Mouse (Mus musculus): ENCODE data around the gene Nudt16l1. TPM values are rescaled to one million over a fixed set of nuclear protein-coding genes. Genes with fewer than 3 reads are reported as not detected.

Gene Nudt16l1
- polyA plus RNA-seq, 1 experiment: 102 TPM

DNA sequence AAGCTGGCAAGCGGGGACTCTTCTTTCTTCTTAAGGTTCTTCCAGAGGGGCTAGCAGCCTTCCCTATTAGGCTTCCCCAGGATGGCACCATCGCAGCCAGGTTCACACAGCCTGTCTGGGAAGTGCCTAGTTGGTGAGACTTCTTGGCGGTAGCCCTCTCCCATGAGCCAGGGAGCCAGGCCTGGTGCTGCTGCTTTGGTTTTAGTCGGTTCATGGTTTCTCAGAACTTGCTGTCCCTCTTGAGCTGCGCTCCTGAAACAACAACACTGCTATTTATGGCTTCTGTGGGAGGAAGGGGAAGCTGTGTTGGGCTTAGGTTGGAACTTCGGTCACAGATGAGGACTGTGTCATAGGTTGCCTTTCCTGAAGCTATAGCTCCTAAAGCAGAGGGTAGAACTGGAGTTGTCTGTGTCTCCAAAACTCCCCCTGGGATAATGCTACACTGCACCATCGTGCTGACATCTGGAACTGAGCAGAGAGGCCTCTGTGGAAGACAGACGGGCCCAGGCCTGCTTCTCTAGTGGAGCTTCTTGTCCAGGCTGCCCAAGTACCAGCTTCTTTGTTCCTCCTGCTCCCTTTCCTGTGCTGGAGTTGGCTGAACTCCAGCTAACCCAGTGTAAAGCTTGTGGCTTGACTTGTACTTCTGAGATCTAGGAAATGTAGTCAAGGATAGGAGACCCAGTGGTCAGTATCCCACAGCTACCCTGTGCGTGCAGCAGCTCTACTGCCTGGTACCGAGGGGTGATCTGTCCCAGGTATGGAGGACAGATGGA, 2.4 kb upstream of the Nudt16l1 start:
- WGBS: 71% methylated on average over 10 of the region's 10 CpGs
- no peak overlapping the region for H3K27ac ChIP-seq (ENCODE audit: insufficient read depth, low read length)
- H3K4me1 ChIP-seq (ENCODE audit: control insufficient read depth, insufficient read depth, low read length): peaks cover 11% of the 10 kb centered on the region; the same call in 1 of the 2 replicates
- no peak for DNase-seq
- no peak overlapping the region for H3K4me3 ChIP-seq (replicated peaks; ENCODE audit: insufficient read depth, low read depth, low read length)
- no peak for TF ChIP-seq CTCF (IDR thresholded peaks at IDR 0.05; ENCODE audit: borderline replicate concordance, insufficient read depth, low read depth, low read length)
- TF ChIP-seq POLR2A (IDR thresholded peaks at IDR 0.05; ENCODE audit: borderline replicate concordance, insufficient read depth, low read length): no peak
- H3K27me3 ChIP-seq (ENCODE audit: control insufficient read depth, insufficient read depth, low read length): no peaks in the 10 kb centered on the region

DNA sequence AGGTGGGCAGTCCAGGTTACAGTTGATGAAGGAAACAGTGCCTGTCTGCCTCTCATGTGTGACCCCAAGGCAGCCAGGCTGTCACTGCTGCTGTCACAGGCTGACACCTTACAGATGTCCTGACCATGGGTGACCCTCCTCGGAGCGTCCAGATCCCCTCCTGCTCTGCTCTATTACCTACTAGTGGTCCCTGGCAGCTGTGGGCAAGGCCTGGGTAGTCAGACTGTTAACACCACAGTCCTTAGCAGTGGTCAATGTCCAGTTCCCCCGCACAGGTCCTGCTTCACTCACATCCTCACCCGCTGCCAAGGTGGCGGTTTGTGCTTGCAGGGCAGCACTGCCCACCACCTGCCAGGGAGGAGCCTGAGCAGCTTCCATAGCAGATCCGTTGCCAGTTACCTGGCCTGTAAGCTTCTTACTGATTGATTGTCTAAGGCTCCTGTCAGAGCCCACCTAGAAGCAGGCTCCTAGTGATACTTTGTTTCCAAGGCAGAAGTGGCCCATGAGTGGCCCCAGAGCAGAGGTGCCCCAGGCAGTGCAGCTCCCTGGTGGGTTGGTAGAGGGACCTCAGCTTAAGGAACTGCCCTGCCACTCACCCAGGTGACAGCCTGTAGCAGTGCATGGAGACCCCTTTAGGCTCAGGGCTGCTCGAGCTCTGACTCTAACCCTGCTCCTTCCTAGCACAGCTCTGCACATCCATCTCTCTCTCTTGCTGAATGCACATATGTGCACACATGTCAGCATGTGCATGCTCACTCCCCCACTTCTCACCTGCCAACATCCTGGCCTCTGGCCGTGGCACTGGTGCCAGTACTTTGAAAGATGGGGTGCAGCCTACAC, 990 bp upstream of the Nudt16l1 start:
- TF ChIP-seq CTCF (IDR thresholded peaks at IDR 0.05; ENCODE audit: borderline replicate concordance, insufficient read depth, low read depth, low read length) (no peak), POLR2A (IDR thresholded peaks at IDR 0.05; ENCODE audit: borderline replicate concordance, insufficient read depth, low read length) (no peak)
- H3K4me1 ChIP-seq (ENCODE audit: control insufficient read depth, insufficient read depth, low read length): peaks cover 11% of the 10 kb centered on the region; the same call in 1 of the 2 replicates

DNA sequence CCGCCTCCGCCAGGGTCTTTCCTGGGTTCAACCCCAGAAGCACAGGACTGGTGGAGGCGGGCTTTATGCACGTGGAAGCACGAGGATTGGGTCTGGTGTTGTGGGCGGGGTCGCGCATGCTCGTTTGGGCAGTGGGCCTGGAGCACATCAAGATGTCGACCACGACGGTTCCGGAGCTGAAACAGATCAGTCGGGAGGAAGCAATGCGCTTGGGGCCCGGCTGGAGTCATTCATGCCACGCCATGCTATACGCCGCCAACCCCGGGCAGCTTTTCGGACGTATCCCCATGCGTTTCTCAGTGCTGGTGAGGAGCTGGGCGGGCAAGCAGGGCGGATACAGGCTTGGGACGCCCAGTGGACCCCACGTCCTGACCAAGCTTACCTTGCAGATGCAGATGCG, 428 bp downstream of the Nudt16l1 start:
- no peaks in the 10 kb centered on the region for H3K27me3 ChIP-seq (ENCODE audit: control insufficient read depth, insufficient read depth, low read length)
- peak overlapping the region; percentile 37 for H3K27ac ChIP-seq (ENCODE audit: insufficient read depth, low read length)
- H3K4me3 ChIP-seq (replicated peaks; ENCODE audit: insufficient read depth, low read depth, low read length): peak overlapping the region; percentile 87
- 0% methylated on average over 28 of the region's 28 CpGs for WGBS
- H3K4me1 ChIP-seq (ENCODE audit: control insufficient read depth, insufficient read depth, low read length): peaks cover 11% of the 10 kb centered on the region; the same call in 1 of the 2 replicates
- no peak for TF ChIP-seq CTCF (IDR thresholded peaks at IDR 0.05; ENCODE audit: borderline replicate concordance, insufficient read depth, low read depth, low read length)
- TF ChIP-seq POLR2A (IDR thresholded peaks at IDR 0.05; ENCODE audit: borderline replicate concordance, insufficient read depth, low read length): peak; percentile 97
- peak; percentile 94 to 95 for DNase-seq

More for the DNA sequence above, 990 bp upstream of the Nudt16l1 start:
- 83% methylated on average over 8 of the region's 8 CpGs for WGBS
- Histone ChIP-seq H3K27me3 (ENCODE audit: control insufficient read depth, insufficient read depth, low read length) (no peaks in the 10 kb centered on the region), H3K4me3 (replicated peaks; ENCODE audit: insufficient read depth, low read depth, low read length) (no peak overlapping the region), H3K27ac (ENCODE audit: insufficient read depth, low read length) (no peak overlapping the region)
- no peak for DNase-seq

DNA sequence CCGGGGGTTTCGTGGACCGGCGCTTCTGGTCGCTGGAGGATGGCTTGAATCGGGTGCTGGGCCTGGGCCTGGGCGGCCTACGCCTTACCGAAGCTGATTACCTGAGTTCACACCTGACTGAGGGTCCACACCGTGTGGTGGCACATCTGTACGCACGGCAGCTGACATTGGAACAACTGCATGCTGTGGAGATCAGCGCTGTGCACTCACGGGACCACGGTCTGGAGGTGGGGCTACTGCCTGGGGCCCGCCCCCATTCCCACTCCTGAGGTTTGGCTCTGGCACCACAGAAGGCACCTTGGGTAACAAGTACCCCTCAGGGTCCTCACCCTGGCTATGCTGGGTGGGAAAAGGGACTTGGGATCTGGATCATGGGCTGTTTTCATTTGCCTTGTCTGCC, 851 bp downstream of the Nudt16l1 start:
- TF ChIP-seq POLR2A (IDR thresholded peaks at IDR 0.05; ENCODE audit: borderline replicate concordance, insufficient read depth, low read length) (no peak), CTCF (IDR thresholded peaks at IDR 0.05; ENCODE audit: borderline replicate concordance, insufficient read depth, low read depth, low read length) (no peak)

DNA sequence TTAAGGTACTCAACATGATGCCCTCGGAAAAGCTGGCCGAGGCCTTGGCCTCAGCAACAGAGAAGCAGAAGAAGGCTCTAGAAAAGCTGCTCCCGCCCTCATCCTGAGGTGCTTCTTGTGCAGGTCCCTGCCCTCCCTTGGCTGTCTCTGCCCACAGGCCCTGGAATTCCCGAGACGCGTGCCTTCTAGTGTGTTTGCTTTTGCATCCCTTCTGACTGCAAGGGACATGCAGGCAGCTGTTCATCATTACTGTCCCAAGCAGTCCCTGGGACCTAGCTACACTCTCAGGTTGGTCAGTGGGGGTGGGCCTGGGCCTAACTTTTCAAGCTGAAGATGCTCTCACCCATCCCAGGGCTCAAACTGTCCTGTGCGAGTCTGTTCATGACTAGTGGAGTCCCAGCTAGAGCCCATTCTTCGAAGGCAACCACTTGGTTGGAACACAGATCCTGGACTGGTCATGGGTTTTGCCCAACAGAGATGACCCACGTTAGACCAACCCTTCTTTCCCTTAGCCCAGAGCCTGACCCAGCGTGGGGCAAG, 1.8 kb downstream of the Nudt16l1 start:
- Histone ChIP-seq H3K4me3 (replicated peaks; ENCODE audit: insufficient read depth, low read depth, low read length) (peak overlapping the region; percentile 14), H3K4me1 (ENCODE audit: control insufficient read depth, insufficient read depth, low read length) (peaks cover 10% of the 10 kb centered on the region; the same call in 1 of the 2 replicates), H3K27me3 (ENCODE audit: control insufficient read depth, insufficient read depth, low read length) (no peaks in the 10 kb centered on the region), H3K27ac (ENCODE audit: insufficient read depth, low read length) (no peak overlapping the region)
- no peak for TF ChIP-seq POLR2A (IDR thresholded peaks at IDR 0.05; ENCODE audit: borderline replicate concordance, insufficient read depth, low read length)
- no peak for TF ChIP-seq CTCF (IDR thresholded peaks at IDR 0.05; ENCODE audit: borderline replicate concordance, insufficient read depth, low read depth, low read length)
- 87% methylated on average over 10 of the region's 10 CpGs for WGBS
- no peak for DNase-seq

More for the DNA sequence above, 851 bp downstream of the Nudt16l1 start:
- no peak for DNase-seq
- Histone ChIP-seq H3K4me3 (replicated peaks; ENCODE audit: insufficient read depth, low read depth, low read length) (peak overlapping the region; percentile 87), H3K27me3 (ENCODE audit: control insufficient read depth, insufficient read depth, low read length) (no peaks in the 10 kb centered on the region), H3K4me1 (ENCODE audit: control insufficient read depth, insufficient read depth, low read length) (peaks cover 11% of the 10 kb centered on the region; the same call in 1 of the 2 replicates), H3K27ac (ENCODE audit: insufficient read depth, low read length) (peak overlapping the region; percentile 37)
- under 1% methylated on average over 16 of the region's 16 CpGs for WGBS

DNA sequence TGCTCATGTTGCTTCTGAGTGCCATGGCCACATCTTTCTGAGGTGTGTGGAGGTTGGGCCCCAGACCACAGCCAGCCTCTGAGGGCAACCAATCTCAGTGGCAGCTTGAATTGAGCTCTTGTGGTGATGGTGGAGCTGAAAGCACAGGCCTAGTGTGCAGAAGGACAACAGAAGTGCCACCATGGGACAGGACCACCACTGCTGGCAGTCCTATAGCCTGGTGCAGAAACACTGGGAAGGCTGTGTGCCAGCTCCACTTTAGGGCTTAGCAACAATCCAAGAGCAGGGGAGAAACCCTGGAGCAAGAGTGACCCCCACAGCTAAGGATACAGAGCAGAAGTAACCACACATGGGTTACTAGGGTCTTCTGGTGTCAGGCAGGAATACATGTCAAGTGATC, 2.5 kb downstream of the Nudt16l1 start:
- H3K27me3 ChIP-seq (ENCODE audit: control insufficient read depth, insufficient read depth, low read length): no peaks in the 10 kb centered on the region
- no peak overlapping the region for H3K27ac ChIP-seq (ENCODE audit: insufficient read depth, low read length)
- H3K4me3 ChIP-seq (replicated peaks; ENCODE audit: insufficient read depth, low read depth, low read length): no peak overlapping the region
- DNase-seq: no peak
- TF ChIP-seq POLR2A (IDR thresholded peaks at IDR 0.05; ENCODE audit: borderline replicate concordance, insufficient read depth, low read length) (no peak), CTCF (IDR thresholded peaks at IDR 0.05; ENCODE audit: borderline replicate concordance, insufficient read depth, low read depth, low read length) (no peak)
- peaks cover 7% of the 10 kb centered on the region; the same call in 1 of the 2 replicates for H3K4me1 ChIP-seq (ENCODE audit: control insufficient read depth, insufficient read depth, low read length)

DNA sequence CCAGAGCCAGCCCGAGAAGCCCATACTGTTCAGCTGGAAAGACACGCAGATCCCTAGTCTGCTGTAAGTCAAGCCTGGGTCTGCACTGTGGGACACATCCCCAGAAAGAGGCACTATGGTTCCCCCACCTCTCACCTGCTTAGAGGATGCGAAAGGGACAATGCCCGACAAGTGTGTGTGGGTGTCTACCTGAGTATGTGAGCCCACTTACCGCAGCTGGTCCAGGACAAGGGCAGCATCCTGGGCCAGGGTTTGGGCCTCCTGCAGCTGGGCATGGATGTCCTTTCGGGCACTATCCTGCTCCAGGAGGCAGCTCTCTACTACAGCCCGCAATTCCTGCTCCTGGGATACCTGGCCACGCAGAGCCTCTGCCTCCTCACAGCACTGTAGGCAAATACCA, 4.3 kb downstream of the Nudt16l1 start:
- no peak for TF ChIP-seq POLR2A (IDR thresholded peaks at IDR 0.05; ENCODE audit: borderline replicate concordance, insufficient read depth, low read length)
- TF ChIP-seq CTCF (IDR thresholded peaks at IDR 0.05; ENCODE audit: borderline replicate concordance, insufficient read depth, low read depth, low read length): no peak
- H3K27ac ChIP-seq (ENCODE audit: insufficient read depth, low read length): no peak overlapping the region
- H3K27me3 ChIP-seq (ENCODE audit: control insufficient read depth, insufficient read depth, low read length): no peaks in the 10 kb centered on the region
- DNase-seq: no peak
- H3K4me3 ChIP-seq (replicated peaks; ENCODE audit: insufficient read depth, low read depth, low read length): no peak overlapping the region
- H3K4me1 ChIP-seq (ENCODE audit: control insufficient read depth, insufficient read depth, low read length): peaks cover 7% of the 10 kb centered on the region; the same call in 1 of the 2 replicates
- 92% methylated on average over 8 of the region's 8 CpGs for WGBS

All from cerebellum, adult 2 months (tissue).